Mouse (Mus musculus): ENCODE data around the gene Gm3409.

- TF ChIP-seq GATA1 (IDR thresholded peaks at IDR 0.05; ENCODE audit: low read length) (no peak), TAL1 (IDR thresholded peaks at IDR 0.05; ENCODE audit: low read length) (no peak)
Observed at GRCm38 (mm10) chr5:146576668-146577067, 39.2 kb downstream of the Gm3409 start.

Data from erythroblast, embryonic 14.5 days (primary cell).